Mouse (Mus musculus): ENCODE measurements around the gene Ap5z1.

The Ap5z1 gene

GRCm38 (mm10) chr5:142463461-142464454, at the start of gene Ap5z1:
Gene Ap5z1, plus strand, starts transcription at chr5:142463944.
- in situ Hi-C loops (cut with MseI, MboI) = no loop called here

GRCm38 (mm10) chr5:142415401-142415800, 48.3 kb upstream of the Ap5z1 start:
- in situ Hi-C loops (cut with MseI, MboI) = no loop called here

GRCm38 (mm10) chr5:142416070-142416775, 47.5 kb upstream of the Ap5z1 start:
- in situ Hi-C loops (cut with MseI, MboI) = no loop called here

- in situ Hi-C loops (cut with MseI, MboI) = no loop called here
These were observed 46.6 kb upstream of the Ap5z1 start for GRCm38 (mm10) chr5:142417104-142417503.

GRCm38 (mm10) chr5:142417876-142418275, 45.9 kb upstream of the Ap5z1 start:
- in situ Hi-C loops (cut with MseI, MboI) = no loop called here

- in situ Hi-C loops (cut with MseI, MboI) = no loop called here
These were observed 45.3 kb upstream of the Ap5z1 start for GRCm38 (mm10) chr5:142418419-142418818.

- in situ Hi-C loops (cut with MseI, MboI) = no loop called here
These were observed 43.4 kb upstream of the Ap5z1 start for GRCm38 (mm10) chr5:142420317-142420716.

GRCm38 (mm10) chr5:142420920-142421319, 42.8 kb upstream of the Ap5z1 start:
- in situ Hi-C loops (cut with MseI, MboI) = no loop called here

GRCm38 (mm10) chr5:142421886-142422285, 41.9 kb upstream of the Ap5z1 start:
- in situ Hi-C loops (cut with MseI, MboI) = no loop called here

GRCm38 (mm10) chr5:142423141-142423540, 40.6 kb upstream of the Ap5z1 start:
- in situ Hi-C loops (cut with MseI, MboI) = no loop called here

- in situ Hi-C loops (cut with MseI, MboI) = no loop called here
These were observed 40.0 kb upstream of the Ap5z1 start for GRCm38 (mm10) chr5:142423701-142424100.

- in situ Hi-C loops (cut with MseI, MboI) = no loop called here
These were observed 39.0 kb upstream of the Ap5z1 start for GRCm38 (mm10) chr5:142424627-142425349.

- in situ Hi-C loops (cut with MseI, MboI) = no loop called here
These were observed 37.3 kb upstream of the Ap5z1 start for GRCm38 (mm10) chr5:142426476-142426875.

GRCm38 (mm10) chr5:142427876-142428275, 35.9 kb upstream of the Ap5z1 start:
- in situ Hi-C loops (cut with MseI, MboI) = no loop called here

- in situ Hi-C loops (cut with MseI, MboI) = no loop called here
These were observed 35.1 kb upstream of the Ap5z1 start for GRCm38 (mm10) chr5:142428691-142429090.

GRCm38 (mm10) chr5:142431029-142431428, 32.7 kb upstream of the Ap5z1 start:
- in situ Hi-C loops (cut with MseI, MboI) = no loop called here

GRCm38 (mm10) chr5:142431811-142432434, 31.8 kb upstream of the Ap5z1 start:
- in situ Hi-C loops (cut with MseI, MboI) = no loop called here

GRCm38 (mm10) chr5:142432695-142433094, 31.0 kb upstream of the Ap5z1 start:
- in situ Hi-C loops (cut with MseI, MboI) = no loop called here

- in situ Hi-C loops (cut with MseI, MboI) = no loop called here
These were observed 29.7 kb upstream of the Ap5z1 start for GRCm38 (mm10) chr5:142434052-142434451.

- in situ Hi-C loops (cut with MseI, MboI) = no loop called here
These were observed 28.0 kb upstream of the Ap5z1 start for GRCm38 (mm10) chr5:142435736-142436135.

GRCm38 (mm10) chr5:142438380-142438938, 25.3 kb upstream of the Ap5z1 start:
- in situ Hi-C loops (cut with MseI, MboI) = no loop called here

Data from mouse trophoblast stem cell (cell line).